Mouse (Mus musculus) intestine, postnatal 0 days (tissue): Measurements from ENCODE around the gene Plekhh2. TPM values are rescaled to one million over a fixed set of nuclear protein-coding genes. Genes with fewer than 3 reads are reported as not detected.

Source experiments
- ATAC-seq: fragments of 200-750 bp; cut with Nextera tagmentation; 2 replicates; pipeline ENCODE4 v1.8.0; 2017; ENCODE audit warnings: mild to moderate bottlenecking, moderate TSS enrichment, moderate library complexity
- H3K27ac ChIP-seq: fragments of 300-500 bp; sonication (generic); 2 replicates; pipeline ENCODE4 v1.5.1; 2014; ENCODE audit warnings: mild to moderate bottlenecking, low read depth, low read length, moderate library complexity
- H3K27me3 ChIP-seq: fragments of 300-500 bp; sonication (generic); replicated peaks from 2 replicates; pipeline ENCODE4 v1.6.1; 2014; ENCODE audit warnings: low read length, mixed read lengths; ENCODE audit not compliant: control insufficient read depth, insufficient read depth
- H3K36me3 ChIP-seq: fragments of 300-500 bp; sonication (generic); 2 replicates; pipeline ENCODE4 v1.6.1; 2014; ENCODE audit warnings: mild to moderate bottlenecking, moderate library complexity; ENCODE audit not compliant: control insufficient read depth, insufficient read depth
- H3K4me1 ChIP-seq: fragments of 300-500 bp; sonication (generic); replicated peaks from 2 replicates; pipeline ENCODE4 v1.6.1; 2014; ENCODE audit warnings: antibody characterized with exemption, low read length, mixed read lengths; ENCODE audit not compliant: control insufficient read depth, insufficient read depth
- H3K4me2 ChIP-seq: fragments of 300-500 bp; sonication (generic); replicated peaks from 2 replicates; pipeline ENCODE4 v1.6.1; 2014; ENCODE audit warnings: low read depth, mild to moderate bottlenecking, moderate library complexity
- H3K4me3 ChIP-seq: fragments of 300-500 bp; sonication (generic); 2 replicates; pipeline ENCODE4 v1.5.1; 2014; ENCODE audit warnings: low read depth, low read length
- H3K9ac ChIP-seq: fragments of 300-500 bp; sonication (generic); 2 replicates; pipeline ENCODE4 v1.6.1; 2014; ENCODE audit warnings: mild to moderate bottlenecking, low read depth, low read length
- H3K9me3 ChIP-seq: fragments of 300-500 bp; sonication (generic); 2 replicates; pipeline ENCODE4 v1.6.1; 2016; ENCODE audit warnings: mixed run types; ENCODE audit not compliant: control insufficient read depth
- CTCF ChIP-seq: sonication (generic); IDR thresholded peaks from 2 replicates; pipeline ENCODE4 v1.5.1; 2016; ENCODE audit warnings: low read depth, mild to moderate bottlenecking, control low read depth, antibody characterized with exemption, moderate library complexity
- WGBS: fragments of 180-500 bp; shearing (Covaris S2); extraction: QIAGEN DNeasy Blood & Tissue Kit; methylation state at CpG from one replicate; pipeline ENCODE4 v1.1.7; 2014; 5-methylcytosine and 5-hydroxymethylcytosine counted together
- polyA plus RNA-seq: library from polyadenylated mRNA; unstranded; fragments of >200 nt; fragmentation: Nextera tagmentation; extraction: Ambion mirVana; gene quantifications from 2 replicates; pipeline ENCODE4 v1.2.1, GENCODE M21; 2015

The Plekhh2 gene
- polyA plus RNA-seq, 1 experiment from 2014 or later, result 2.8 TPM

DNA sequence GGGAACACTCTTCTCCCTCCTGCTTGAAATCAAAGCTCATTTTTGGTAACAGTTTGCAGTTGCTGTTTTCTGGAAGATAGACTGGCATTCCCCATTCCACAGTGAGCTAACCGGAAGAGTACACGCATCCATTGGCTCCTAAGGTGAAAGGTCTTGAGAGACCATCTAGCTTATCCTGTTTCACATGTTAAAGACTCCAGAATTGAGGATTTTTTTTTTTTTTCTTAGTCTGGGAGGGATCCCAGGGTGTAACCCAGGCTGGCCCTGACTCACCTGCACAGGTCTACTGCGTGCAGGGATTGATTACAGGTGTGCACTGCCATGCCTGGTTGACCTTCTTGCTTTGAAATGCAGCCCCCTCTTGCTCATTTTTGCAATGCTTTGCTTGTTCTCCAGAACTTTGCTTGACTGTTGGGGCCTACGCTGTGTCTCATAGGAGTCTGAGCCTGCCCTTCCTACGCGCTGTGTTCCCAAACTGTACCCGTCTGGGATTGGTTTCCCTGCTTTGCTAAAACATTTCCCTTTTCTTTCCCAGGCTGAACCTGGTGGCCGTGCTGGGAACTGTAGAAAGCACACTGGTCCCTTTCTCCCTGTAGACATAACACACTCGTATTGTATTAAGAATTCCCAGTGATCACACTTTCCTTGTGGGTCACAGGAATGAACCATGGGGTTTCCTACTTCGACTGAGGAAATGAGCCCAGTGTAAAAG, 92.2 kb downstream of the Plekhh2 start:
- ATAC-seq, result peak; percentile 54

GRCm38 (mm10) chr17:84606976-84607375, 95.3 kb downstream of the Plekhh2 start:
- ATAC-seq, result no peak
- Histone ChIP-seq H3K9ac (no peak overlapping the region), H3K9me3 (no peaks in the 10 kb centered on the region), H3K4me2 (no peak overlapping the region), H3K27me3 (no peaks in the 10 kb centered on the region), H3K36me3 (no peaks in the 10 kb centered on the region), H3K4me3 (no peak overlapping the region), H3K4me1 (no peaks in the 10 kb centered on the region), H3K27ac (no peak overlapping the region)
- WGBS, result 60% methylated on average over 13 of the region's 13 CpGs
- no peak for TF ChIP-seq CTCF

More for the DNA sequence above, 92.2 kb downstream of the Plekhh2 start:
- TF ChIP-seq CTCF, result peak; percentile 35
- Histone ChIP-seq H3K4me3 (no peak overlapping the region), H3K4me2 (no peak overlapping the region; the same call in 1 of the 2 replicates), H3K4me1 (no peaks in the 10 kb centered on the region), H3K9ac (no peak overlapping the region), H3K27ac (peak overlapping the region; percentile 4), H3K36me3 (no peaks in the 10 kb centered on the region), H3K27me3 (no peaks in the 10 kb centered on the region), H3K9me3 (no peaks in the 10 kb centered on the region)
- 75% methylated on average over 10 of the region's 10 CpGs for WGBS

- Histone ChIP-seq H3K36me3 (no peaks in the 10 kb centered on the region), H3K4me1 (no peaks in the 10 kb centered on the region), H3K4me2 (no peak overlapping the region), H3K27me3 (no peaks in the 10 kb centered on the region), H3K4me3 (no peak overlapping the region), H3K9ac (no peak overlapping the region), H3K9me3 (no peaks in the 10 kb centered on the region), H3K27ac (no peak overlapping the region)
- 61% methylated on average over 5 of the region's 5 CpGs for WGBS
- TF ChIP-seq CTCF, result no peak
- no peak for ATAC-seq
Measured at GRCm38 (mm10) chr17:84607617-84608016, 95.9 kb downstream of the Plekhh2 start.

GRCm38 (mm10) chr17:84608606-84609005, 96.9 kb downstream of the Plekhh2 start:
- Histone ChIP-seq H3K4me3 (no peak overlapping the region), H3K27ac (no peak overlapping the region), H3K4me2 (no peak overlapping the region), H3K9ac (no peak overlapping the region), H3K4me1 (no peaks in the 10 kb centered on the region), H3K36me3 (0 out of 2 replicates have a peak, but pooled peaks cover 5% of the 10 kb centered on the region), H3K9me3 (no peaks in the 10 kb centered on the region), H3K27me3 (no peaks in the 10 kb centered on the region)
- no peak for ATAC-seq
- TF ChIP-seq CTCF, result no peak
- 71% methylated on average over 4 of the region's 4 CpGs for WGBS

GRCm38 (mm10) chr17:84611500-84611899, 99.8 kb downstream of the Plekhh2 start:
- no peaks in the 10 kb centered on the region for H3K27me3 ChIP-seq
- H3K4me1 ChIP-seq, result no peaks in the 10 kb centered on the region
- no peaks in the 10 kb centered on the region for H3K9me3 ChIP-seq
- H3K27ac ChIP-seq, result no peak overlapping the region
- H3K4me3 ChIP-seq, result no peak overlapping the region
- H3K9ac ChIP-seq, result no peak overlapping the region
- 75% methylated on average over 9 of the region's 9 CpGs for WGBS
- 0 out of 2 replicates have a peak, but pooled peaks cover 7% of the 10 kb centered on the region for H3K36me3 ChIP-seq
- no peak for ATAC-seq
- no peak for TF ChIP-seq CTCF
- no peak overlapping the region for H3K4me2 ChIP-seq

DNA sequence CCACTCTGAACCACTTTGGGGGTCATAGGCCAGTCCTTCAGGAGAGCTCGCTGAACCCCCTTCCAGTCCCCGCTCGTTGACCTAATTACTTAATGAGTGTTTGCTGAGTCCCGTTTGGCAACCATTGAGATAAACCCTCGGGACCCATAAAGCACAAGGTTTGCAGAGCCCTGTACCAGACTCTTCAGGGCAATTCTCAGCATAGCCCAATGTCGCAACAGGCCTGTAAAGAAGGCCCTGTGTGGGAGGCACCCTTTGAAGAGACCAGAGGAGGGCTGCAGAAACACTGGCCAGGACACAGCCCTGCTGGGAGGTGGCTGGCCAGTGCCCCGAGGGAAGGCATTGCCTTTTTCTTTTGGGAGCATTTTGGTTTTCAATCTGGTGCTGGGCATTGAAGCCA, 100.3 kb downstream of the Plekhh2 start:
- Histone ChIP-seq H3K9me3 (no peaks in the 10 kb centered on the region), H3K4me1 (no peaks in the 10 kb centered on the region), H3K27me3 (no peaks in the 10 kb centered on the region), H3K27ac (no peak overlapping the region), H3K4me2 (no peak overlapping the region), H3K4me3 (no peak overlapping the region), H3K9ac (no peak overlapping the region), H3K36me3 (0 out of 2 replicates have a peak, but pooled peaks cover 7% of the 10 kb centered on the region)
- no peak for TF ChIP-seq CTCF
- peak; percentile 65; the same call in 1 of the 2 replicates for ATAC-seq
- 29% methylated on average over 7 of the region's 7 CpGs for WGBS
